Mouse (Mus musculus) lung, postnatal 25 days (tissue): Measurements from ENCODE around the gene Foxn3.

Experiments
- DNase-seq: peaks from one replicate; pipeline ENCODE4 v3.0.0; 2022; ENCODE audit warnings: low spot score

Foxn3 gene

GRCm38 (mm10) chr12:99349650-99349997 lies 213.8 kb downstream of the Foxn3 start:
- no peak for DNase-seq

- no peak for DNase-seq
These were observed 214.3 kb downstream of the Foxn3 start for GRCm38 (mm10) chr12:99348940-99349649.

- no peak for DNase-seq
These were observed 215.9 kb downstream of the Foxn3 start for GRCm38 (mm10) chr12:99347512-99347911.

- DNase-seq = no peak
These were observed 216.4 kb downstream of the Foxn3 start for GRCm38 (mm10) chr12:99346982-99347381.

- no peak for DNase-seq
These were observed 218.1 kb downstream of the Foxn3 start for GRCm38 (mm10) chr12:99345323-99345722.

- no peak for DNase-seq
These were observed 220.0 kb downstream of the Foxn3 start for GRCm38 (mm10) chr12:99343378-99343777.

GRCm38 (mm10) chr12:99342160-99342559 lies 221.2 kb downstream of the Foxn3 start:
- no peak for DNase-seq

GRCm38 (mm10) chr12:99341751-99342150 lies 221.6 kb downstream of the Foxn3 start:
- no peak for DNase-seq

GRCm38 (mm10) chr12:99340418-99341182 lies 222.8 kb downstream of the Foxn3 start:
- DNase-seq = peak; percentile 77

GRCm38 (mm10) chr12:99339640-99340325 lies 223.6 kb downstream of the Foxn3 start:
- DNase-seq = no peak

- DNase-seq = no peak
These were observed 224.6 kb downstream of the Foxn3 start for GRCm38 (mm10) chr12:99338754-99339153.

GRCm38 (mm10) chr12:99337171-99337435 lies 226.3 kb downstream of the Foxn3 start:
- DNase-seq = no peak

GRCm38 (mm10) chr12:99336349-99337170 lies 226.8 kb downstream of the Foxn3 start:
- DNase-seq = peak; percentile 90

- DNase-seq = no peak
These were observed 227.8 kb downstream of the Foxn3 start for GRCm38 (mm10) chr12:99335628-99336027.

- DNase-seq = no peak
These were observed 229.4 kb downstream of the Foxn3 start for GRCm38 (mm10) chr12:99334026-99334425.

GRCm38 (mm10) chr12:99333304-99333968 lies 229.9 kb downstream of the Foxn3 start:
- DNase-seq = no peak

GRCm38 (mm10) chr12:99332144-99332807 lies 231.1 kb downstream of the Foxn3 start:
- DNase-seq = peak; percentile 67

- DNase-seq = no peak
These were observed 231.9 kb downstream of the Foxn3 start for GRCm38 (mm10) chr12:99331341-99331947.

GRCm38 (mm10) chr12:99330822-99331285 lies 232.5 kb downstream of the Foxn3 start:
- DNase-seq = no peak
